ENCODE assay signal across 8 mouse cellular contexts in genomic region chr6:54507002-54507401, GRCm38 (mm10). TPM values are rescaled to one million over a fixed set of nuclear protein-coding genes. Genes with fewer than 3 reads are reported as not detected.
DNase-seq lines count a peak whose midpoint lies in the region; ATAC-seq lines count a peak whose summit lies in the region.

No protein-coding gene starts in this region.

- peak overlapping the region; percentile 79; the same call in 1 of the 2 replicates for H3K27ac ChIP-seq in midbrain, embryonic 12.5 days (replicated peaks)

- H3K9ac ChIP-seq in midbrain, embryonic 12.5 days (replicated peaks), result no peak overlapping the region

- intact Hi-C loops in gastrocnemius, postnatal 14 days (cut with DNase I; ENCODE audit: low total_unique reads), result no loop called here

- no peaks in the 10 kb centered on the region for H3K27me3 ChIP-seq in midbrain, embryonic 12.5 days

- 0 out of 2 replicates have a peak, but pooled peaks have one; percentile 35 for ATAC-seq in midbrain, embryonic 12.5 days (ENCODE audit: low FRiP score, low read depth)

- H3K4me1 ChIP-seq in midbrain, embryonic 12.5 days, result peaks cover 22% of the 10 kb centered on the region

- H3K9me3 ChIP-seq in midbrain, embryonic 12.5 days, result no peaks in the 10 kb centered on the region

- peak; percentile 72 for DNase-seq in adrenal gland, postnatal 10 days
- no peak for DNase-seq in adrenal gland, adult 8-10 months
- DNase-seq in A20 (ENCODE audit: low read depth, low spot score), result peak; percentile 30
- peak; percentile 77 to 79 for DNase-seq in cerebellum, postnatal 14 days
- peak; percentile 25 for DNase-seq in gastrocnemius, postnatal 14 days
- DNase-seq in large intestine, adult 2 months (ENCODE audit: low read depth, low spot score), result peak; percentile 11
- no peak for DNase-seq in spleen, postnatal 4 days (ENCODE audit: low spot score in 2 of 2)

- peaks cover 26% of the 10 kb centered on the region for H3K36me3 ChIP-seq in midbrain, embryonic 12.5 days

- no peak overlapping the region for H3K4me2 ChIP-seq in midbrain, embryonic 12.5 days (replicated peaks)

- no peak overlapping the region for H3K4me3 ChIP-seq in midbrain, embryonic 12.5 days

- 31% methylated on average over 8 of the region's 8 CpGs for WGBS in large intestine, adult 2 months
- 42% methylated on average over 8 of the region's 8 CpGs for WGBS in midbrain, embryonic 12.5 days

RNA-seq across cellular contexts. Expression of gene Scrn1, which starts 59.3 kb away (rescaled TPM):
- 10 to 100 TPM; 18.1 to 27.5 TPM for total RNA-seq in adrenal gland, postnatal 10 days (2021)
- 10 to 100 TPM; 34.1 to 73.9 (median 49.6) TPM for total RNA-seq in adrenal gland, adult 8-10 months (2022)
- total RNA-seq in gastrocnemius, postnatal 14 days (2021), result 1 to 10 TPM; 5.8 to 9.7 TPM
- 1.1 TPM in 2 replicates for polyA plus RNA-seq in large intestine, adult 2 months (2012; rRNA removed)
- 83.8 and 86.4 TPM in 2 replicates for polyA plus RNA-seq in midbrain, embryonic 12.5 days (2016; fragmentation: Nextera tagmentation; extraction: Ambion mirVana)

Comparison
In these comparisons a context has a peak if more than half of its experiments do, and no peak if none do; other contexts are left out.
1. DNase-seq: peak in adrenal gland, postnatal 10 days (single experiment), A20 (single experiment), cerebellum, postnatal 14 days (2 of 2), gastrocnemius, postnatal 14 days (single experiment) and large intestine, adult 2 months (single experiment); none in adrenal gland, adult 8-10 months (single experiment) and spleen, postnatal 4 days (0 of 2).